Mouse (Mus musculus): Measurements from ENCODE around the gene Camkv.

DNA sequence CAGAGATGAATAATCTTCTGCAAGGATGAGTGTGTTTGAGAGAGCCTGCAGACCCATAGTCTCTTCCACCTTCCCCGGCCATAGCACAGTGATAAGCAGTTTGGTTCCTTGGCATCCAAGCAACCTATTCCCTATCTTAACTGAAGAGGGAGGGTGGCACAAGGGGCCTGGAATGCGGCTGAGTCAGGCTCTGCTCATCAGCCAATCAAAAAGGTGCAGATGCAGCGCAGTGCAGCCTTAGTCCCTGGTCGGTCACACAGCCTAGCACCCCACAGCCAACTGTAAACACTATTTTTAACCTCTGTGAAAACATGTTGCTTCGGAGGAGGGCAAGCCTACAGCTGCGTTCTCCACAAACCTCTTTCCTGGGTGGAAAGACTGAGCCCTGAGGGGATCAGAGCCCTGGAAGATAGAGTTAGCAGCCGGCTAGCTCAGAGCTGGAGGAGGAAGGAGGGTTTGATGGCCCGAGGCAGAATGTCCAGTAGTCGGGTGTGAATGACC lies 8.5 kb upstream of the Camkv start:
- TF ChIP-seq CTCF (IDR thresholded peaks at IDR 0.05; ENCODE audit: borderline replicate concordance, insufficient read depth, low read length) (no peak), POLR2A (IDR thresholded peaks at IDR 0.05; ENCODE audit: low read depth, low read length) (no peak)

Data from embryonic fibroblast, embryonic 13.5 days (primary cell).